Mouse (Mus musculus): ENCODE data around the gene Abt1. TPM values are rescaled to one million over a fixed set of nuclear protein-coding genes. Genes with fewer than 3 reads are reported as not detected.
A peak's percentile ranks its signal among the peaks of the same experiment; 100 is the strongest.

The Abt1 gene
- polyA plus RNA-seq, 1 experiment, result 4.7 TPM

DNA sequence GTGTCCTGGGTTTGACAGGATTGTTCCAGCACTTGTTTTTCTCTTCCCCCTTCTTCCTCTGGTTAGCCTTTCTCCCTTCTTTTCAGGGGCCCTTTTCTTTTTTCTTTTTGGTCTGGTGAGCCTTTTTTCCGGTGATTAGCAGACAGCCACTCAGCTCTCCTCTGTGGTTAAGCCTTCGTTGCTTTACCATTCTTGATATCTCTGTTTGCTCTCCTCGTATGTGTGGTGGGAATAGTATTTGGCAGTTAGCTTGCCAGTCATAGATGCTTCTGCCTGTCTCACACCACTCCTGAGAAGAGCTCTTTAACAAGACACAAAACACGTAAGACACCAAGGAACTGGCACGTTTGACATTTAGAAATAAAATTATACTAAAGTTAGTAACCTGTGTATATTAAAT, 20.8 kb upstream of the Abt1 start:
- Histone ChIP-seq H3K27ac (ENCODE audit: insufficient read depth, low read length) (0 out of 2 replicates have a peak overlapping the region, but pooled peaks have one; percentile 69), H3K4me3 (ENCODE audit: insufficient read depth, low read length) (peak overlapping the region; percentile 33)
- no peak for TF ChIP-seq POLR2A (IDR thresholded peaks at IDR 0.05; ENCODE audit: low read depth, low read length)
- no peak for TF ChIP-seq CTCF (IDR thresholded peaks at IDR 0.05; ENCODE audit: borderline replicate concordance, insufficient read depth, low read length)

DNA sequence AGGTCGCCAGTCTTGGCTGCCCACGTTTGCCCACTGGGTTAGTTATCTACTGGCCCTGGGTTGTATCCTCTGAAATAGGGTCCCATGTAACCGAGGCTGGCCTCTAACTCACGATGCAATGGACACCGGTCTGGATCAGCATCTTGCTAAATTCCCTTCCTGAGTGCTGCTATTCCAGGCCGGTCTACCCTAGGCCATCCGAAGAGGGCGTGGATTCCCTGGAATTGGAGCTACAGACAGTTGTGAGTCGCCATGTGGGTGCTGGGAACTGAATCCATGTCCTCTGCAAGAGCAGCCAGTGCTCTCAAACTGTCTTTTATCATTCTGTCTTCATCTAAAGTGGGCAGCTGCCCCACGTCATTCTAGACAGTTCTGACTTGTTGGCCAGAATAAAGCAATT, 16.2 kb upstream of the Abt1 start:
- TF ChIP-seq POLR2A (IDR thresholded peaks at IDR 0.05; ENCODE audit: low read depth, low read length), result no peak
- TF ChIP-seq CTCF (IDR thresholded peaks at IDR 0.05; ENCODE audit: borderline replicate concordance, insufficient read depth, low read length), result no peak
- Histone ChIP-seq H3K4me3 (ENCODE audit: insufficient read depth, low read length) (no peak overlapping the region), H3K27ac (ENCODE audit: insufficient read depth, low read length) (no peak overlapping the region), H3K4me1 (ENCODE audit: control insufficient read depth, insufficient read depth, low read length) (peaks cover 4% of the 10 kb centered on the region)

More for the DNA sequence above, 20.8 kb upstream of the Abt1 start:
- peaks cover 4% of the 10 kb centered on the region for H3K4me1 ChIP-seq (ENCODE audit: control insufficient read depth, insufficient read depth, low read length)

DNA sequence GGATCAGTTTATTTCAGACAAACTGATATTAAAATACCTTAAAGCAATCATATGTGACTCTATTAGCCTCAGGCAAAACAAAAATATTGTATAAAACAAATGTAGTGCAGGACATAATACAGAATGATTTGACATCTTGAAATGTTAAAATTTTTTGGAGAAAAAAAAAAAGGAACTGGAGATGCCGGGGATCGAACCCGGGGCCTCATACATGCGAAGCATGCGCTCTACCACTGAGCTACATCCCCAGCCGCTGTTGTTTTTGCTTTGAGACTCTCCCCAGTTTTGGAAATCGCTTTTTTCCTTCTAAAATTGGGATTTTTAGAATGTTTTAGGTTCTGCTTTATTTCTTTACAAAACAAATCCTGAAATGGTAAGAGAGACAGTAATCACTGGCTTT, 14.9 kb upstream of the Abt1 start:
- Histone ChIP-seq H3K4me1 (ENCODE audit: control insufficient read depth, insufficient read depth, low read length) (peaks cover 6% of the 10 kb centered on the region; the same call in 1 of the 2 replicates), H3K27ac (ENCODE audit: insufficient read depth, low read length) (no peak overlapping the region), H3K4me3 (ENCODE audit: insufficient read depth, low read length) (peak overlapping the region; percentile 36; the same call in 1 of the 2 replicates)
- no peak for TF ChIP-seq CTCF (IDR thresholded peaks at IDR 0.05; ENCODE audit: borderline replicate concordance, insufficient read depth, low read length)
- TF ChIP-seq POLR2A (IDR thresholded peaks at IDR 0.05; ENCODE audit: low read depth, low read length), result no peak

DNA sequence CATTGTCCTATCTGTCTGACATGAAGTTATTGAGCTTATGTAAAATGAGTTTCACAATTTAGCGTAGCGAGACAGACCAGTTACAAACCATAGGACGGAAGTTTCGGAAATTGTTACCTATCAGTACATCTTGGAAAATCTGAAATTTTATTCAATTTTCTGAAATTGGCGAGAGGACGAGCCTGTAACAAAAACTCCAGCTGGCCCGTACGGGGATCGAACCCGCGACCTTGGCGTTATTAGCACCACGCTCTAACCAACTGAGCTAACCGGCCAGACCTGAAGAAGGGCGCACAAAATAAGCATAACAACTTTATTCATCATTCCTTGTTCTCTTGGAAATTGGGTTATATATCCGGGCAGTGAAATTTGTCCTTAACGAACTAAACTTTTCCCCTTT, 14.2 kb upstream of the Abt1 start:
- Histone ChIP-seq H3K27ac (ENCODE audit: insufficient read depth, low read length) (no peak overlapping the region), H3K4me1 (ENCODE audit: control insufficient read depth, insufficient read depth, low read length) (peaks cover 6% of the 10 kb centered on the region; the same call in 1 of the 2 replicates), H3K4me3 (ENCODE audit: insufficient read depth, low read length) (peak overlapping the region; percentile 87)
- no peak for TF ChIP-seq CTCF (IDR thresholded peaks at IDR 0.05; ENCODE audit: borderline replicate concordance, insufficient read depth, low read length)

DNA sequence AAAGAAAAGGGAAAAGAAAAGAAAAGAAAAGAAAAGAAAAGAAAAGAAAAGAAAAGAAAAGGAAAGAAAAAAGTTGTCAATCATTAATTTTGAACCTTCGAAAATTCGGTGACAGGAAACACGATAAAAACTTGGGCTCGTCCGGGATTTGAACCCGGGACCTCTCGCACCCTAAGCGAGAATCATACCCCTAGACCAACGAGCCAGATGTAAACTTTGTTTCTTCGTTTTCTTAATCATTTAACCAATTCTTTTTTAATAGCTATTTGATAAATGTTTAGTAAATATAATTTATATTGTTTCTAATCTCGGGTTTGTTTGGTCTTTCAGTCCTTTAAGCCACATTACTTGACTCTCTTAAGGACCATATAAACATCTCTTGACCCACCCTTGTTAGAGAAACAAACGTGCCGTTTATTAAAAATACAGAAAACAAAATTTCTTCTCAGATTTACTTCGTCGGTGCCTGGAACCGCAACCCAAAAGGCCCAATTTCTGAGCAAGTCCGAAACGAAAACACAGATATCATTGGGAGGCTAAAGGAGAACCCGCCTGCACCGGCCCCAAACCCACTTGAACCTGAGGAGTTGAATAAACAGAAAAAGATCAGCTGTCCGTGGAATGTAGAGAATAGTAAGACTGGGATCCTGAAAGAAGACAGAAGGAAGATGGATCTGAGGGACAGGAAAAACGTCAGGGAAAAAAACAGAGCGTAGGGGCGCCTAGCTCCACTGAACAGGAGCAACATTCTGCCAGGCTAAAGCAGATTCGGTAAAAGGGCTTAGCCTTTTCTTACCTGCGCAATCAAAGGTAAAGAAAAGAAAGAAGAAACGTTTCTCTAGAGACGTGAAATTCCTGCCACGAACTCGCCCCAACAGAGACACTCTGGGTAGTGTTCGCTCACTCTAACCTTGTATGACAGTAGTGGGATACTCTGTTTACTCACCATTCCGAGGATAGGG, 13.5 kb upstream of the Abt1 start:
- peaks cover 6% of the 10 kb centered on the region; the same call in 1 of the 2 replicates for H3K4me1 ChIP-seq (ENCODE audit: control insufficient read depth, insufficient read depth, low read length)
- no peak for TF ChIP-seq POLR2A (IDR thresholded peaks at IDR 0.05; ENCODE audit: low read depth, low read length)
- TF ChIP-seq CTCF (IDR thresholded peaks at IDR 0.05; ENCODE audit: borderline replicate concordance, insufficient read depth, low read length), result no peak
- peak overlapping the region; percentile 87 for H3K4me3 ChIP-seq (ENCODE audit: insufficient read depth, low read length)
- peak overlapping the region; percentile 38; the same call in 1 of the 2 replicates for H3K27ac ChIP-seq (ENCODE audit: insufficient read depth, low read length)

DNA sequence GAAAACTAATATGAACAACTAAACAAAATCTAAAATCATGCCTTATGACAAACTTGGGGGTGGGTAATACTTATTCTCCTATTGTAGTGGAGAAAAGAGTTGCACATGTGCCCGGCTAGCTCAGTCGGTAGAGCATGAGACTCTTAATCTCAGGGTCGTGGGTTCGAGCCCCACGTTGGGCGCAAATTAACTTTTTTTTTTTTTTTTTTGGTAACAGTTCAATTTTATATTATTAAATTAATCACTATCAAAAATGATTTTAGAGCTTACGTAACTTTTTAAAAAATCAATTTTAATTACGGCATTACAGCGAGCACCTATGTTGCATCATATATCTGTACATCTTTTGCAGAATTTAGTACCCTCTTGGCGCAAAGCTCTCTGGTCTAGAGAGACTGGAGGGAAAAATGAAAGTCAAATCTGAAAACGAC, 12.6 kb upstream of the Abt1 start:
- TF ChIP-seq CTCF (IDR thresholded peaks at IDR 0.05; ENCODE audit: borderline replicate concordance, insufficient read depth, low read length) (no peak), POLR2A (IDR thresholded peaks at IDR 0.05; ENCODE audit: low read depth, low read length) (no peak)
- peak overlapping the region; percentile 48 for H3K4me3 ChIP-seq (ENCODE audit: insufficient read depth, low read length)
- H3K27ac ChIP-seq (ENCODE audit: insufficient read depth, low read length), result no peak overlapping the region
- H3K4me1 ChIP-seq (ENCODE audit: control insufficient read depth, insufficient read depth, low read length), result peaks cover 6% of the 10 kb centered on the region; the same call in 1 of the 2 replicates

DNA sequence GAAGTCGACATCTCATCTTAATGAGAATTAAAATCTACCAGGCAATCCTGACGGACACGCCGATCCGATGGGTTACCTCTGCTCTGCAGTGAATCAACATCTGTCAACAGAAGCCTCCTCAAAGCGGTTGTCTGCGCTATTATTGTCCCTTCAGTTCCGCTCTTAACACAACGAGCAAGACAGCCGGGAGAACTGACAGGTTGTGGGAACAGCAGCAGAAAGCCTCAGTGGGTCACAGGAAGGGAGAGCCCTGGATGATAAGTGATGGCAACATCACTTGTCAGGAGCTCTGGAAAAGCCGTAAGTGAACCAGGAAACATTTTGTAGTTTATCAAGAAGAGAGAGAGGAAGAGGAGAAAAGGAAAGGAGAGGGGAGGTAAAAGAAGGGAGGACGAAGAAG, 12.0 kb upstream of the Abt1 start:
- no peak for TF ChIP-seq POLR2A (IDR thresholded peaks at IDR 0.05; ENCODE audit: low read depth, low read length)
- no peak for TF ChIP-seq CTCF (IDR thresholded peaks at IDR 0.05; ENCODE audit: borderline replicate concordance, insufficient read depth, low read length)
- Histone ChIP-seq H3K4me3 (ENCODE audit: insufficient read depth, low read length) (peak overlapping the region; percentile 62), H3K27ac (ENCODE audit: insufficient read depth, low read length) (no peak overlapping the region), H3K4me1 (ENCODE audit: control insufficient read depth, insufficient read depth, low read length) (peaks cover 6% of the 10 kb centered on the region; the same call in 1 of the 2 replicates)

DNA sequence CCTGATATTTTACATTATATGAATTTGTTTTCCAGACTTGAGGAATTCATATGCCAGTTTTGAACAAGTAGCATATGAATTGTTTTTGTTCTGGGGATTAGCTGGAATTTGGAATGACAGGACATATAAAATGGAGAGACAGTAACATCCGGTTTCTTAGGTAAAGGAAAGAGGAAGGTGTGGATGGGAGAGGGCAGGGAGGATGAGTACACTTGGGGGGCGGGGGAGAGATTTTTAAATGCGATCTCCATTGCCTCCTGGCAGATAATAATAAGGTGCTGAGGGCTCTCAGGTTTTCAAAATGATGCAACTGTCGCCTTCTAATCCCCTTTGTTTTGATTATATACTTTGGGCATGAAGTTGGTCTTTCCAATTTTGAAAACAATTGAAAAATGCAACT, 11.6 kb upstream of the Abt1 start:
- TF ChIP-seq CTCF (IDR thresholded peaks at IDR 0.05; ENCODE audit: borderline replicate concordance, insufficient read depth, low read length), result no peak
- no peak for TF ChIP-seq POLR2A (IDR thresholded peaks at IDR 0.05; ENCODE audit: low read depth, low read length)
- H3K27ac ChIP-seq (ENCODE audit: insufficient read depth, low read length), result no peak overlapping the region
- H3K4me1 ChIP-seq (ENCODE audit: control insufficient read depth, insufficient read depth, low read length), result peaks cover 6% of the 10 kb centered on the region; the same call in 1 of the 2 replicates
- H3K4me3 ChIP-seq (ENCODE audit: insufficient read depth, low read length), result peak overlapping the region; percentile 62

DNA sequence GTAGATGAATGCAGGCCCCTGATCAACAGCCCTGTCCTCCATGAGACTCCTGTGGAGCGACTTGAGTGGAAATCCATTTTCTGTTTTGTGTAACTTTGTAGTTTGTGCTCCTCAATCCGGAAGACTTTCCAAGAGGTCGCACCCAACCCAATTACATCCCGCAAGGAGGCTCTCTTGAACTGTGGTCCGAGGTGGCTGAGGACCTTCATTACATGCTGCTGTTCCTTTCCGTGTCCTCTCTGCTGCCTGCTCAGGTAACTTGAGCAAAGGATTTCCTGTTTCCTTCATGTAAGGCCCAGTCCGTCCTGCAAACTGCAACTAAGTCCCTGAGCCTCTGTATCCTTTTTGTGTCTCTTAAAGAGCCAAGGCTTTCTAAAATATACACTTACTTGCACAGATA, 10.8 kb upstream of the Abt1 start:
- TF ChIP-seq POLR2A (IDR thresholded peaks at IDR 0.05; ENCODE audit: low read depth, low read length), result no peak
- TF ChIP-seq CTCF (IDR thresholded peaks at IDR 0.05; ENCODE audit: borderline replicate concordance, insufficient read depth, low read length), result no peak
- H3K4me3 ChIP-seq (ENCODE audit: insufficient read depth, low read length), result peak overlapping the region; percentile 17
- no peak overlapping the region for H3K27ac ChIP-seq (ENCODE audit: insufficient read depth, low read length)
- H3K4me1 ChIP-seq (ENCODE audit: control insufficient read depth, insufficient read depth, low read length), result peaks cover 6% of the 10 kb centered on the region; the same call in 1 of the 2 replicates

DNA sequence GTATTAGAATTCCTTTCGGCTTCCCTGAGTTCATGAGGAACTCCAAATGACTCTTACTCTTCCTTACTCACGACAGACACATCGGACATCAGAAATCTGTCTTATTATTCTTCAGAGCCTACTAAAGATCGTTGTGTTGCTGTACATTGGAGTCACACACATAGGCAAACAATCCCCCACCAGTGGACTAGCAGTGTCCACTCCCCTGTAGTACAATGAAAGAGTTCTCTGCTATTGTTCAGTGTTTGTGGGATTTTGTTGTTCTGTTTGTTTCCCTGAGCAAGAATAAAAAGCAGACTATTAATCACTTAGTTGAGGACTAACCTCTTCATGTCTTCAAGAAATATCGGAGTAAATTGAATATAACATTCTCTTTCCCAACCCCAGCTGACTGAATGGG, 10.1 kb upstream of the Abt1 start:
- Histone ChIP-seq H3K4me3 (ENCODE audit: insufficient read depth, low read length) (no peak overlapping the region), H3K27ac (ENCODE audit: insufficient read depth, low read length) (no peak overlapping the region), H3K4me1 (ENCODE audit: control insufficient read depth, insufficient read depth, low read length) (peaks cover 8% of the 10 kb centered on the region; the same call in 1 of the 2 replicates)
- TF ChIP-seq POLR2A (IDR thresholded peaks at IDR 0.05; ENCODE audit: low read depth, low read length) (no peak), CTCF (IDR thresholded peaks at IDR 0.05; ENCODE audit: borderline replicate concordance, insufficient read depth, low read length) (no peak)

Data from embryonic fibroblast, embryonic 13.5 days (primary cell).